Mouse (Mus musculus) lung, postnatal 0 days (tissue): ENCODE data around the gene Frmd8.

ENCODE experiments used
- CTCF ChIP-seq: IDR thresholded peaks from 2 replicates; pipeline ENCODE4 v1.5.1; 2016; ENCODE audit warnings: antibody characterized with exemption, mild to moderate bottlenecking
- EP300 ChIP-seq: IDR thresholded peaks from 2 replicates; pipeline ENCODE4 v1.6.1; 2016; ENCODE audit warnings: antibody characterized with exemption, mild to moderate bottlenecking, control low read depth

DNA sequence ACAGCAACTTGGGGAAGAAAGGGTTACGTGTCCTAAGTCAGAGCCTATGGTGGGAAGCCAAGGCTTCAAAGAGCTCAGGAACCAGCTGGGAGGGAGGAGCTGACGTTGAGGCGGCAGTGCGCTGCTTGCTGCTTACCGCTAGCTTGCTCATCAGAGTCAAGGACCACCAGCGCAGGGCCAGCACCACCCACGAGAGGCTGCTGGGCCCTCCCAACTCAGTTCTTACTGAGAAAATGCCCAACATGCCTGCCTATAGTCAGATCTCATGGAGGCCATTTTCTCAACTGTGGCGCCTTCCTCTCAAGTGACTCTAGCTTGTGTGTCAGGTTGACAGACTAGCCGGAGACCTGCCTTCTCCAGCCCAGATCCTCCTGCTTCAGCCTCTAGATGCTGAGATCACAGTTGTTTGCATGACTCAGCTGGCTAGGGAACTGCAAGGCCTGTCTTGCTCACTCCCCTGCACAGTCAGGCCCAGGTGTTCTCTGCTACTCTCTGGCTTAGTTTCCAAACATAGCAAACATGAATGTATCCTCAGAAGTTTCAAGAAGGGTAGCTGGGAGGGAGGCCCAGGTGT, 51.7 kb downstream of the Frmd8 start:
- TF ChIP-seq CTCF (peak; percentile 36), EP300 (no peak)
